Mouse (Mus musculus): ENCODE measurements around the gene Dab1. TPM values are rescaled to one million over a fixed set of nuclear protein-coding genes. Genes with fewer than 3 reads are reported as not detected.

Dab1 gene
- polyA plus RNA-seq, 1 experiment from 2014 or later: 66.3 TPM

DNA sequence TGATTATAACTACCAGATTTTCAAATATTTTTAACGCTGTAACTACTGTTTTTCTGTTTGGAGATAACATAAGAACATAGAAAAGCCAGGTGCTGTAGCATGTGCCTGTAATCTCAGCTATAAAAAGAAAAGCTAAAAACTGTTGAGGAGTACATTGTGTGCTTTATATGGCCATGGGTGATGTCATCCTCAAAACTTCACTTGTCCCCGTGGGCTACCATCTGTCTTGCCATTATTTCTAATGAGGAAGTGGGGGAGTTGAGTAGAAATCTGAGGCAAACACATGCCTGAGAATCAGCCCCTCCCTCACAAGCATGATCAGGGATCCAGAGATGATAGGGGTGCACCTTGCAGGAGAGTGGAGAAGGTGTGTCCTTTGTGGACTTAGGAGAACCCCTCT, 85.3 kb downstream of the Dab1 start:
- WGBS: 81% methylated on average over 2 of the region's 2 CpGs
- no peak for ATAC-seq (ENCODE audit: low FRiP score, low read depth)
- Histone ChIP-seq H3K9ac (replicated peaks) (no peak overlapping the region), H3K9me3 (no peaks in the 10 kb centered on the region), H3K36me3 (no peaks in the 10 kb centered on the region), H3K4me2 (replicated peaks) (no peak overlapping the region), H3K27me3 (no peaks in the 10 kb centered on the region; the same call in 1 of the 2 replicates), H3K4me3 (no peak overlapping the region), H3K4me1 (peaks cover 26% of the 10 kb centered on the region), H3K27ac (replicated peaks) (no peak overlapping the region)

DNA sequence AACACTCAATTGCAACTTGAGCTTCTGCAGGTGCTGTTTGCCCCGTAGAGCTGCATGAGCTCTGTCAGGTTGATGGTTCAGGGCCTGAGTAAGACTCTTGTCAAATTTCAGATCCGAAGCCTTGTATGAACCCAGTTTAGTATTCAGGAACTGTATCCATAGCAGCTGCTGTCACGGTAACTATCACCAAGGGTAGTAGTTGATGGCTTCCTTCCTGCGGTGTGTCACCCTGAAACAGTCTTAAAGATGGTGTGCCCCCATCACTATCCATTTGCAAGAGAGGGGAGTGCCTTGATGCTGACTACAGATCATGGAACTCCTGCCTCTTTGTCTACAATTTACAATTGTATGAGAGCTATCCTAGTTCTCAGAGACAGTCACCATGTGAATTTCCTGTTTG, 87.3 kb downstream of the Dab1 start:
- no peak for ATAC-seq (ENCODE audit: low FRiP score, low read depth)
- H3K4me3 ChIP-seq: no peak overlapping the region
- H3K9ac ChIP-seq (replicated peaks): no peak overlapping the region
- H3K4me2 ChIP-seq (replicated peaks): no peak overlapping the region
- peaks cover 16% of the 10 kb centered on the region for H3K4me1 ChIP-seq
- no peaks in the 10 kb centered on the region; the same call in 1 of the 2 replicates for H3K27me3 ChIP-seq
- no peaks in the 10 kb centered on the region for H3K9me3 ChIP-seq
- no peak overlapping the region for H3K27ac ChIP-seq (replicated peaks)
- 85% methylated on average over 4 of the region's 4 CpGs for WGBS
- H3K36me3 ChIP-seq: no peaks in the 10 kb centered on the region

DNA sequence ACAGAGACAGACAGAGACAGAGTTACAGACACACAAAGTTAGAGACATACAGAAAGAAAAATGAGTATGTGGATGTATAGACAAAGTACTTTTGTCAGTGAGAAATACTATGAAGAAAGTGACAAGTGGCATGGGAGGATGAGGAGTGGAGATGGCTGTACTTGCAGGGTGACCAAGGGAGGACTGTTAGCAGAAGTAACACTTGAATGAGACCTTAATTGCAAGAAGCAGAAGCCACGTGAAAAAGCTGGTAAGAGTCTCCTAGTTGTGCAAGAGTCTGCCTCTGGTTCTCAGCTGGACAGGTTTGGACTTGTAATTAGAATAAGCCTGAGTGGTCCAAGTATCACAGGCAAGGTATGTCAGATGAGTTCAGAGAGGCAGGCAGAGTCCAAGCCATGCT, 88.0 kb downstream of the Dab1 start:
- H3K9me3 ChIP-seq: no peaks in the 10 kb centered on the region
- H3K36me3 ChIP-seq: no peaks in the 10 kb centered on the region
- H3K27me3 ChIP-seq: no peaks in the 10 kb centered on the region
- H3K27ac ChIP-seq (replicated peaks): no peak overlapping the region
- 64% methylated on average over 1 of the region's 1 CpGs for WGBS
- H3K4me1 ChIP-seq: peaks cover 16% of the 10 kb centered on the region
- no peak overlapping the region for H3K4me3 ChIP-seq
- no peak overlapping the region for H3K9ac ChIP-seq (replicated peaks)
- H3K4me2 ChIP-seq (replicated peaks): no peak overlapping the region
- no peak for ATAC-seq (ENCODE audit: low FRiP score, low read depth)

DNA sequence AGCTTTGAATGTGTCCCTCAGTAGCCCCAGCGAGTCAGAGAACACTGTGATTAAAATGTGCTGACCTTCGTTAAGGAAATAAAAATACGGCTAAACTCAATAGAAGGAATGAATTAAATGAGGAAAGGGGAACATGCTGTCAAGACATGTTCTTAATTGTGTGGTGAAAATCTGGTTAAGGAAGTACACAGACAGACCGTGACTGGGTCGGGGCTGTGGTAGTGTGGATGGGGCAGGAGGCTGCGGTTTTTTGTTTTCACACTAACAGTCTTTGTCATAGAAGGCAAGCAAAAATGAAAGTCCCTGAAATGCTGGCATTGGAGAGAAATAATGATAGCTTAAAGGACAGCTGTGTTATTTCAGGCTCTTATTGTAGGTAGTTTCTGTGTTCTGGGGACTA, 92.2 kb downstream of the Dab1 start:
- Histone ChIP-seq H3K36me3 (no peaks in the 10 kb centered on the region), H3K4me3 (no peak overlapping the region), H3K4me1 (peaks cover 7% of the 10 kb centered on the region), H3K9ac (replicated peaks) (no peak overlapping the region), H3K27me3 (no peaks in the 10 kb centered on the region), H3K27ac (replicated peaks) (no peak overlapping the region), H3K4me2 (replicated peaks) (no peak overlapping the region), H3K9me3 (no peaks in the 10 kb centered on the region)
- ATAC-seq (ENCODE audit: low FRiP score, low read depth): no peak
- WGBS: 71% methylated on average over 6 of the region's 6 CpGs

DNA sequence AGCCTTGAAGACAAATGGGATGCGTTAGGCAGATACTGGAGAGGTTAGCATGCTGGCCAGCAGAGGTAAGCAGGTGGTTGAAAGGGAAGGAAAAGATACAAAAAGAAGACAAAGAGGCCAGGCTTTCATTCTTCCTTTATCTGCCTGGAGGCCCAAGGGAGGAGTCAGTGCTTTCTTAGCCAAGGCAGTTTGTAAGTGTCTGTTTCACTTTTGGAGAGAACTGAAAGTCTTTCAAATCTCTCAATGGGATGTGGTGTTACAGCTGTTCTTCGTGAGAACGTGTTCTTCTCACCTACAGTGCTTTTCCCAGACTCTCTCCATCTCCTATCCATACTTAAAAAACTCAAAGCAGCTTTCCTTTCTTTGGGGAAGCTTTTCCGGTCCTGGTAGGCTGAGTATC, 94.8 kb downstream of the Dab1 start:
- Histone ChIP-seq H3K4me3 (no peak overlapping the region), H3K9ac (replicated peaks) (no peak overlapping the region), H3K4me2 (replicated peaks) (no peak overlapping the region), H3K27ac (replicated peaks) (no peak overlapping the region), H3K36me3 (no peaks in the 10 kb centered on the region), H3K9me3 (no peaks in the 10 kb centered on the region), H3K27me3 (no peaks in the 10 kb centered on the region), H3K4me1 (peaks cover 7% of the 10 kb centered on the region)
- WGBS: 90% methylated on average over 4 of the region's 4 CpGs
- no peak for ATAC-seq (ENCODE audit: low FRiP score, low read depth)

DNA sequence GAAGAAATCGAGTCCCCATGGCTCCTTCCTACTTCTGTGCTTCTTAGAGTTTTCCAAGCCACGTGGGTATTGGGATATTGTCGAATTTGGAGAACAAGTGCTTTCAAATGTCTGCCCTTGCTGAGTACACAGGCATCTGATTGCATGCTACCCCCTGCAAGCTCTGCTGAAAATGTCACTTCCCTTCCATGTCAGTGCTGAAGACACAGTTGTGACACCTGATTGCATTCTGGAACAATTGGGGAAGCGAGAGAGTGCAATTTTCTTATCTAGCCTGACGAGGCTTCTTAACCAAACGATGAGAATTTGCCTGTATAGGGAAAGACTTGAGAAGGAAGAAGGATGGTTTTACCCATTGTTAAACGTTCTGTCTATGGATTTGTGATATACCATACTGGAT, 95.8 kb downstream of the Dab1 start:
- 83% methylated on average over 7 of the region's 7 CpGs for WGBS
- no peak for ATAC-seq (ENCODE audit: low FRiP score, low read depth)

DNA sequence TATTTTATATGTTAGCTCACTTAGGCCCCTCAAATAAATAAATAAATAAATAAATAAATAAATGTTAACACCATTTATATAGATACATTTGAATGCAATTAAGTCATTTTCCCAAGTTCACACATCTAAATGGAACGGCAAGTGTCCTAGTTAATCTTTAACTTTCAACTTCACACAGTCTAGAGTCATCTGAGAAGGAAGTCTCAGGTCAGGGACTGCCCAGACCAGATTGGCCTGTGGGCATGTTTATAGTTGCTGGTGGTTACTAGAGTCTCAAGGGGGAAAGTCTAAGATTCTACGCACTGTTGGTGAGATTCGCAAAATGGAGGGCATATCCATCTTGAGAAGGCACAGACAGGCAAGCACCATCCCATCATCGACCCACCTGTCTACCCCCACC, 96.4 kb downstream of the Dab1 start:
- Histone ChIP-seq H3K9me3 (no peaks in the 10 kb centered on the region), H3K9ac (replicated peaks) (no peak overlapping the region), H3K4me1 (peaks cover 7% of the 10 kb centered on the region), H3K36me3 (no peaks in the 10 kb centered on the region), H3K27me3 (no peaks in the 10 kb centered on the region), H3K4me3 (no peak overlapping the region), H3K4me2 (replicated peaks) (no peak overlapping the region), H3K27ac (replicated peaks) (no peak overlapping the region)
- ATAC-seq (ENCODE audit: low FRiP score, low read depth): no peak
- 93% methylated on average over 4 of the region's 4 CpGs for WGBS

More for the DNA sequence above, 95.8 kb downstream of the Dab1 start:
- Histone ChIP-seq H3K27ac (replicated peaks) (no peak overlapping the region), H3K36me3 (no peaks in the 10 kb centered on the region), H3K27me3 (no peaks in the 10 kb centered on the region), H3K9ac (replicated peaks) (no peak overlapping the region), H3K9me3 (no peaks in the 10 kb centered on the region), H3K4me3 (no peak overlapping the region), H3K4me1 (peaks cover 7% of the 10 kb centered on the region), H3K4me2 (replicated peaks) (no peak overlapping the region)

DNA sequence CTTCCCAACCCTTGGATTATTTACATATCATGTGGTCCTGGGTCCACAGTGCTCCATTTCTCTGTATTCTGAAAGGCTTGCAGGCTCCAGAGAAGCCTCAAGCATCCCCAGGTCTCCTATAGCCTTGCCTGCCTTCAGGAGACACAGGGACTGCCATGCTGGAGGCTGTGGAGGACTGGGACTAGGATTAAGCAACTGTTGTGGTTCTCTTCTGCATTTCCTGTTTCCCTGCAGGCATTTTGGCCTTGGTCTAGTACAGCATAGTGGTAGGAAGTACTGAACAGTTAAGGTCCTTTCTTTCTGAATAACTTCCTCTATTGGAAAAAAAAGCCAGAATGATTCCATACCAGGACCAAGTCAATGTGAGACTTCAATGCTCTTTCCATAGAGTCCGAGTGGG, 103.6 kb downstream of the Dab1 start:
- H3K4me1 ChIP-seq: no peaks in the 10 kb centered on the region
- H3K36me3 ChIP-seq: no peaks in the 10 kb centered on the region
- 89% methylated on average over 1 of the region's 1 CpGs for WGBS
- H3K4me2 ChIP-seq (replicated peaks): no peak overlapping the region
- no peak overlapping the region for H3K9ac ChIP-seq (replicated peaks)
- no peaks in the 10 kb centered on the region for H3K27me3 ChIP-seq
- no peak overlapping the region for H3K4me3 ChIP-seq
- no peaks in the 10 kb centered on the region for H3K9me3 ChIP-seq
- no peak for ATAC-seq (ENCODE audit: low FRiP score, low read depth)
- H3K27ac ChIP-seq (replicated peaks): no peak overlapping the region

DNA sequence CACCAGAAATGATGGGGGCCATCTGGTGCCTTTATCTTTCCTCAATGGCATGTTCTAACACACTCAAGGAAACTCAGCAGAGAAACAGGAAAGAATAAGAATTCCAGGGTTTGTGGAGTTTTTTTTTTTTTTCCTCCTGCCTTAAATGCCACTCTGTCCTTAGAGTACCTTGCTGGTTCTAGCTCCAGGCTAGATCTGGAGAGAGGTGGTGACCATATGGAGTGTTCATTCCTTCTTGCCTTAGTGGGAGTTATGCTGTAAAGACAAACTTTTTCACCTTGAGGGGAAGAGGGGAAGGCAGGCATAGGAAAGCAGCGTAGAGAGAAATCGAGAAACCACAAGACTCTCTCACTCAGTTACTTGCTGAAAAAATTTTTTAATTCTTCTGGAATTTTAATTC, 107.3 kb downstream of the Dab1 start:
- ATAC-seq (ENCODE audit: low FRiP score, low read depth): no peak
- Histone ChIP-seq H3K4me1 (no peaks in the 10 kb centered on the region), H3K27me3 (no peaks in the 10 kb centered on the region), H3K27ac (replicated peaks) (no peak overlapping the region), H3K4me2 (replicated peaks) (no peak overlapping the region), H3K4me3 (no peak overlapping the region), H3K9ac (replicated peaks) (no peak overlapping the region), H3K36me3 (no peaks in the 10 kb centered on the region), H3K9me3 (no peaks in the 10 kb centered on the region)
- WGBS: 93% methylated on average over 2 of the region's 2 CpGs

DNA sequence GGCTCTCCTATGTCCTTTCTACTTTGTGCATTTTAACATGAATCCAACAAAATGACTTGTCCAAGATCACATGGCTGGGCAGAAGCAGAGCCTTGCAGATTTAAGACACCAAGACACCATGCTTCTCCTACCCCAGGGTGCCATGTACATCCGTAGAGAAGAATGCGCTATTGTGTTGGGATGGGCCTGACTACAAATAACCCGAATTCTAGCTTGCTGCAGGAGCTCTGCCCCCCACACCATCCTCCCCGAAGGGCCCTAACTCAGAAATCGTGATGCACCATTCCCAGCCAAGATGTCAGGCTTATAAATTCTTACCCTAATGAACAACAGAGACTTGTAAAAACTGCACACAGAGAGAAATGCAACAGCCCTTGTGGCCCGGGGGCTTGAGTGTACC, 118.0 kb downstream of the Dab1 start:
- WGBS: 72% methylated on average over 6 of the region's 6 CpGs
- no peaks in the 10 kb centered on the region for H3K4me1 ChIP-seq
- no peaks in the 10 kb centered on the region for H3K36me3 ChIP-seq
- H3K27ac ChIP-seq (replicated peaks): no peak overlapping the region
- H3K9ac ChIP-seq (replicated peaks): no peak overlapping the region
- H3K9me3 ChIP-seq: no peaks in the 10 kb centered on the region
- ATAC-seq (ENCODE audit: low FRiP score, low read depth): no peak
- no peak overlapping the region for H3K4me2 ChIP-seq (replicated peaks)
- H3K4me3 ChIP-seq: no peak overlapping the region
- H3K27me3 ChIP-seq: no peaks in the 10 kb centered on the region

DNA sequence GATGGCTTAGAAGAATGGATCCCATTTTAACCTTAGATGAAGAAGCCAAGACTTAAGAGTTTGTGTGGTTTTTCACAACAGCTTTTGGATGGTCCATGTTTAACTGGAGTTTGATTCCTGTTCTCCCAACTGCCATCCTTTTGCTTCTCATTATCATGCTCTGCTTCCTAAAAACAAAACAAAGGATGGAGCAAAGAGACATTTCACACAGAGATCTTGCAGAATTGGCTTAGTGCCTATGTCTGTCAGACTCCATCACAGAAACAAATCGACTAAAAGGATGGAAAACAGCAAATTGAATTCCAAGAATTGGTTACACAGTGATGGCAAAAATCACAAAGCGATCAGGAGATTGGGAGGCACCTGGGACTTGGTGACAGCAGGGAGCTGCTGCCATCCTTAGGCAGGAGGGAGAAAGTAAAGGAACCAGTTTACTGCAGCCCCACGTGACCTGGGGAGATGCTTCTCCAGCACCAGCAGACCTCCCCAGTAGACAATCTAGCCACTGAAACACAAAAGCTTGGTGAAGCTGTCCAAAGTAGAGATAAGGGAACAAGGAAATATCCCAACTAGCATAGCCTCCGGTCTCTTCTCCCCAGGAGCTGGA, 132.2 kb downstream of the Dab1 start:
- H3K4me1 ChIP-seq: no peaks in the 10 kb centered on the region
- WGBS: 49% methylated on average over 4 of the region's 4 CpGs

DNA sequence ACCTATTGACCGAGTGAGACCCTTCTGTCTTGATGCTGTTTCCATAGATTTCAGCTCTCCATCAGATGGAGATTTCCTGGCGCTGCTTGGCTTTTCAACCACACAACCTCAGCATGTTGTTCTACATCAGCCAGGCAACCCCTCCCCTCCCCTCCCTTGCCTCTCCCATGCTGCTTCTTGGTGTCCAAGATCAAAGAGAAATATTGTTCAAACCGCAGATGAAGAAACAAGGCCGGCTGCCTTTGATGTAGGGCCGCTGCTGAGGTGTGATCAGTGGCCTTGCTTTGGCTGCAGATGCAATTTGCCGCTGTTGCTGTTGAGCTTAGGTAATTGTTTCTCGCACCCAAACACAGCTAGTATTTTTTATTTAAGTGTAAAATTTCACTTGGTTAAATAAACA, 135.4 kb downstream of the Dab1 start:
- Histone ChIP-seq H3K4me3 (no peak overlapping the region), H3K27ac (replicated peaks) (no peak overlapping the region), H3K4me1 (peaks cover 9% of the 10 kb centered on the region; the same call in 1 of the 2 replicates), H3K9me3 (no peaks in the 10 kb centered on the region), H3K27me3 (no peaks in the 10 kb centered on the region), H3K4me2 (replicated peaks) (no peak overlapping the region), H3K36me3 (no peaks in the 10 kb centered on the region), H3K9ac (replicated peaks) (no peak overlapping the region)
- 80% methylated on average over 7 of the region's 7 CpGs for WGBS
- no peak for ATAC-seq (ENCODE audit: low FRiP score, low read depth)

More for the DNA sequence above, 132.2 kb downstream of the Dab1 start:
- H3K27me3 ChIP-seq: no peaks in the 10 kb centered on the region
- ATAC-seq (ENCODE audit: low FRiP score, low read depth): no peak
- no peaks in the 10 kb centered on the region for H3K9me3 ChIP-seq
- H3K9ac ChIP-seq (replicated peaks): no peak overlapping the region
- H3K27ac ChIP-seq (replicated peaks): no peak overlapping the region
- H3K4me2 ChIP-seq (replicated peaks): no peak overlapping the region
- H3K36me3 ChIP-seq: no peaks in the 10 kb centered on the region
- H3K4me3 ChIP-seq: no peak overlapping the region

DNA sequence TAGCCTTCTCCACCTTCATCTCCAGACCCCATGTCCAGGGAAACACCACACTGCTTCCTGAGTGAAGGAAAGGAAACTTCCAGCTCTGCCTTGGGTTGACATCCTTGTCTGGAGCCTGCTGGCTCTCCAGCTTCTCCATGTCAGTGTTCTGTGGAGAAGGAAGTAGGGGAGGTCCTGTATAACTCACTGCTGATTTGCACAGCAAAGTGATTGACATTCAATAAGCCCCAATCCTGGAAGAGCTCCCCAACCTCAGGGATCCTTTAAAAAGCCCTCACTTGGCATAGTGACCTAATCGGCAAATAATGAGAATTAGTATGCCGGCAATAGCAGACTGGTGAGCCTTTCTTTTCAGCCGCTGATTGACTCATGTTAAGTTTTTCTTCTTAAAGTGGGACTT, 138.1 kb downstream of the Dab1 start:
- H3K4me1 ChIP-seq: peaks cover 9% of the 10 kb centered on the region; the same call in 1 of the 2 replicates
- no peak overlapping the region for H3K4me3 ChIP-seq
- no peaks in the 10 kb centered on the region for H3K36me3 ChIP-seq
- H3K4me2 ChIP-seq (replicated peaks): no peak overlapping the region
- no peaks in the 10 kb centered on the region for H3K27me3 ChIP-seq
- no peaks in the 10 kb centered on the region for H3K9me3 ChIP-seq
- WGBS: 50% methylated on average over 3 of the region's 3 CpGs
- no peak for ATAC-seq (ENCODE audit: low FRiP score, low read depth)
- H3K9ac ChIP-seq (replicated peaks): no peak overlapping the region
- H3K27ac ChIP-seq (replicated peaks): no peak overlapping the region
